Mouse (Mus musculus) heart, adult 9 months (tissue): ENCODE data around the gene Maml3.

Source experiments
- DNase-seq, 2 experiments: peaks; one replicate each; pipeline ENCODE4 v3.0.0; 2022; ENCODE audit warnings: low spot score in 2 of 2

Maml3 gene

GRCm38 (mm10) chr3:52046027-52046700 lies 58.7 kb downstream of the Maml3 start:
- DNase-seq: peak; percentile 83 to 84

DNA sequence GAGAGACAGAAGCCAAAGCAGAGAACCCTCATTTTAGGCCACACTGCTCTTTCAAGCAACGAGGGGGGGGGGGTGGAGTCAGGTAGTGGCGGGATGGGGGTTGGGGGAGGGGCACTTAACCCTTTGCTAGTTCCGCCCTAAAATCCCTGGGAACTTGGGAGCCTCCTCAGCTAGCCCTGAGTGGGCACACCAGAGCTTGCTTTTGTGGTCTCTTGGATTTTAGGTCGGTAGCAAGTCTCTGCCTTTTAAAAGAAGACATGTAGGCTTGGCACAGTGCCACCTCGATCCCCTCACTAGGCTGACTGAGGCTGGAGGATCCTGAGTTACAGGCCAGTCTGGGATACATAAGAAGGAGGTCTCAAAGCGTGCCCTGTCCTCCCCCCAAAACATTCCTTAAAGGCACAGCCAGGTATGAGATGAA lies 59.6 kb downstream of the Maml3 start:
- peak in 1 of 2 experiments; percentile 21 for DNase-seq

GRCm38 (mm10) chr3:52044651-52045050 lies 60.2 kb downstream of the Maml3 start:
- DNase-seq: no peak

- no peak for DNase-seq
These were observed 61.0 kb downstream of the Maml3 start for GRCm38 (mm10) chr3:52043847-52044246.

- no peak for DNase-seq
These were observed 62.2 kb downstream of the Maml3 start for GRCm38 (mm10) chr3:52042680-52043079.

GRCm38 (mm10) chr3:52039958-52040357 lies 64.9 kb downstream of the Maml3 start:
- DNase-seq: no peak

DNA sequence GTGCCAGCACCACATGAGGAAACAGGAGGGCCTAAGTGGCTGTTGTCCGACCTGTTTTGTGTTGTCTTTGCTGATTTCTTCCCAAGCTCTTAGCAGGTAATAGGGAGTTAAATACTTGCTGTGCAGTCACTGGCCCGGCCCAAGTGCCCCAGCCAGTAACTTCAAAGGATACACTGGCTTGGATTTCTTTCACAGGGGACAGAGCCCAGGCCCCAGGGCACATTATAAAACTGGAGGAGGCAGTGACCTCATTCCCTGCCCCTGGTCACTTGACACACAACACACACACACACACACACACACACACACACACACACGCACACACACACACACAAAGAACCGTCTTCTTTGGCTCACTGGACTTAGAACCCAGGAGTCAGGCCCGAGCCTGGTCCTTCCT lies 67.6 kb downstream of the Maml3 start:
- DNase-seq: no peak

DNA sequence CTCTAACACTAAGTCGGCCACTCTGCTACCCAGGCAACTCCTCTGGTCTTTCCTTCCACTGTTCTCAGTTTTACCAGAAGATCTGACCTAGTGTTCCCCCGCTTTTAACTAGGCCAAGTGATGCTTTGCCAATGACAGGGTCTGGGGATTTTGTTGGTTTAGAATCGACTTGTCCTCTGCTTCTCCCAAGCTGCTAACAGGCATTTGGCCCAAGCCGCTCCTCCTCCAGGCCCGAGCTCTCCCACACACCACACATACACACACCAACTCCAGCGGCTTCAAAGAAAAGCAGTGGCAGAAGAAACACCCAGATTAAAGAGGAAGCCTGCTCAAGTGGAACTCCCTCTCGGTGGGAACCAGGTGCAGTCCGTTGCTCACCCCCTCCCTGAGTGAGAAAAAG lies 69.5 kb downstream of the Maml3 start:
- DNase-seq: no peak

GRCm38 (mm10) chr3:52033857-52034588 lies 70.9 kb downstream of the Maml3 start:
- no peak for DNase-seq

DNA sequence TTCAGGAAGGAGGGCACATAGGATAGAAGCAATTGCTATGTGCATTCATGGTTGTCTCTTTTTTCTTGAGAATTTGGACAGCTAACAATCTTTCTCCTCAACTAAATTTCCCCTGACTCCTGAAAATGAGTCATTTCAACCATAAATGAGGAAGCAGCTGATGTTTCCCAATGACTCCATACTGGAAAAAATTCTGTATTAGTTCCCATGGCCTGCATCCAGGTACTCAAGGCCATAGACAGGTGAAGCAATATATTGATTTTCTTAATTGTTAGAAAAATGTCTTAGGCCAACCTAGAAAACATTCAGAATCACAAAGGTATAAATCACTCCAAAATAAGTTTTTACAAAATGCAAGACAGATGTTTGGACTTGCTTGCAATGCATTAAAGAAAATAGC lies 73.5 kb downstream of the Maml3 start:
- no peak for DNase-seq

DNA sequence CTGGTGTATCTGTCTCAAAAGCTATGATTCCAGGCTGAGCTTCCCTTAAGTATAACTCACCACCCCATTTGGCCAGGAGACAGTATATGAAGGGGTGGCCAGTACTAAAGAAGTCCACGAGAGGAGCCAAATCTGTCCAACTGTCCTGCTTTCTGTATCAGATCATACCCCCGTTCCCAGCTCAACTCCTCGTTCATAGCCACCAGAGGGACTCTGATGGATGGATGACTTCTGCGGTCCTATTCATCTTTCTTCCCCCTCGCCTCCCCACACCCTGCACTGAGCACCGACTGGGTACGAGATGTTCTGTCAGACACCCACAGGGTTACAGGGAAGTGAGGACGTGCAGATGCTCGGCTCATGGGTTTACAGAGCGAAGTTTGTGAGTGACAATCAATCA lies 74.8 kb downstream of the Maml3 start:
- no peak for DNase-seq

DNA sequence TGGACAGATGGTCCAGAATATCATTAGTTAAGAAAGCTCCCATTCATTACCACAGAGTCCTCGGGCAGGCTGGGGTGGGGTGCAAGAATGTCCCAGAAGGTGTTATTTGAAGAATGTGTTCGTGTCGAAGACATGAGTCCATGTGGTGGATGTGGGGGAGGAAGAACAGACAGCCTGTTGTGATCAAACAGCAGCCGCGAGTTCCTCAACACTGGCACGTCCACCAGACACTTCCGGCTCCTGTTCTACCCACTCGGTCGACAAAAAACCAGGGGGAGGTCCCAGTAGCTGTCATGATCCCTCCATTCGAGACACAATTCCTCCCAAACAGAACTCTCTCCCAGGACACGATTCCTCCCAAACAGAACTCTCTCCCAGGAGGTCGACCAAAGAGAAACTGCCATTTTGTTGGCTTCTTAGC lies 75.2 kb downstream of the Maml3 start:
- DNase-seq: peak in 1 of 2 experiments; percentile 27

DNA sequence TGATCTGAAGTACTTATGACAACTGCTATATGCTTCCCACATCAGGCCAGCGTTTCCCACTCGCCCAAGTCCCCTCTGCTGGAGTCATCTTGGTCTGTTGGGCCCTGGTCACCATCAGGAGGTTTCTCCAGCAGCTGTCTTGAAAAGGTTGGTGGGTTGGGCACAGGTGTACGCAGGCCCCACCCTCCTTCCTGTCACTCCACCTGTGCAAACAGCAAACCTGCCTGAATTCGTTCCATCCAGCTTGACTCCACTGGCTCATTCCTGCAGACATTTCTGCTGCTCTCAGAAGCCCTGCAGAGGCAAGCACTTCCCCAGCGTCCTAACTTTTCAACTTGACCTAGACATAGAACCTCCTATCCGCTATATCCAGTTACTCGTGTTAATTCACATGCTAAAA lies 76.9 kb downstream of the Maml3 start:
- DNase-seq: no peak

GRCm38 (mm10) chr3:52022486-52022885 lies 82.4 kb downstream of the Maml3 start:
- DNase-seq: no peak

DNA sequence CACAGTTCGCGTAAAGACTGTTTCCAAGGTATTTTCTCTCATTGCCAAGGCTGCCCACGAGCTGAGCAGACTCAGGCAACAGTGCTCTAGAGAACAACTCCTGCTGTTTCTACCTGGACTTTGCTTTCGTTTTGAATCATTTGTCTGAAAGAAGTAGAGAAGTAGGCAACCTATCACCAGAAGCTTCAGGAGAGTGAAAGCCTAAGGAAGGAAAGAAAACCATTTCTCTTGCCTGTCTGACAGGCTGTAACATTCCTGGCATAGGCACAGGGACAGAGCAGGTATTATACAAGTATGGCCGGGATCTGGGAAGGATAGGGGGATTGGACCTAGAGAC lies 86.8 kb downstream of the Maml3 start:
- no peak for DNase-seq

DNA sequence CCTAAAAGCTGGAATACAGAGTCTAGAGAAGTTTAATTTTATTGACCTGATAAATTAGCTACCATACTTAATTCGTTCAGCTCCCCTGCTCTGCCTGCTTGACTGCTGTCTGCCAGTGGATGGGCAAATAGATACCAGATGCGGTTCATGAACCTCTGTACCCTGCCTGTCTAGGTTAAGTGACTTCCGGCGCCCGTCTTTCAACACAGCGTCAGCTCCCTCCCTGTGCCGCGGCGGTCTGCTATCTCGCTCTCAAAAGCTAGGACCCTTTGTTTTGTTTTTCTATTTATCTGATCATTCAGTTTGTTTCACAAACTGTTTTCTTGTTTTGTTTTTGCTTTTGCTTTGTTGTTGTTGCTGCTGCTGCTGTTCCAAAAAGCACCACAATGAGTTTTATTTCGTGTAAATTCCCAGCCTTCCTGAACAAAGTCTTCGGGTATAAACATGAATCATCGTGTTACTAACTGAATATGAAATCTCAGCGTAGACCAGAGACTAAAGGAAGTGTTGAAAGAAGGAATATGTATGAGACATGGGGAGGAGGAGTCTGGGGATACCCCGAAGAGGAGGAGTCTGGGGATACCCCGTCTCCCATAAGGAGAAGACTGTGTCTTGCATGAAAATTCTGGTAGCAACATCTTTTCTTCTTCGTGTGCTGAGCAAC lies 87.3 kb downstream of the Maml3 start:
- DNase-seq: no peak

DNA sequence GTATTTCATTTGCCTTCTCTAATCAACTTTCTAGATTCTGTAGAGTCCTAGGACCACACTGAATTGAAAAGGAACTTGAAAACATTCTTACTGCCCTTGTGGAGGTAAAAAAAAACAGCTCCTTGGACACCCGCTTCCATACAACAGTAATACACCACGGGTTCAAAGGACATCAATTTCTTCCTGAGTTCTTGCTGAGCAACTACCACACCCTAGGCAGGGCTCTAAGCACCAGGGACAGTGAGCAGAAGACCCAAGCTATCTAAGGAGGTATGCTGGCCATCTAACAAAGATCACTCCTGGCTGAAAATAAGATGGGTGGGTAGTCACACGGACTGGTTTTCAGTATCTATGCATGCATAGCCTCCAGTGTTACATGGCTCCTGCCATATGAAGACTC lies 88.7 kb downstream of the Maml3 start:
- DNase-seq: no peak

- DNase-seq: no peak
These were observed 89.3 kb downstream of the Maml3 start for GRCm38 (mm10) chr3:52015556-52015955.

GRCm38 (mm10) chr3:52011032-52011710 lies 93.7 kb downstream of the Maml3 start:
- DNase-seq: no peak

DNA sequence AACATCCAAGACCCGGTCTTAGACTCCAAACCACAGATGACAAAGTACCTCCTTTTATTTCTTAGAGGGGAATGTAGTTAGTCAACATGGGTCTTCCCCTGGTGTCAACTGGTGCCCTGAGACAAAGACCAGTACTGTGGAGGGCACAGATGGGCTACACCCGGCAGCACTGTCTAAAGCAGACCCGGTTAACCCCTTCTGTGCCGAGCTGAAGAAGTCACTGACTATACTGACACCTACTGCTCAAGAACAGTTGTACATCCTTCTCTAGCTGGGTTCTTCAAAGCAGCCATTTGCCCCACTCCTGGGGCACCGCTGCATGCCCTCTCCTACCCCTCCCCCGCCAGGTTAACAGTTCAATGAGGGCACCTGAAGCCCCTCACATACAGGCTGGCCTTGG lies 95.6 kb downstream of the Maml3 start:
- no peak for DNase-seq

- peak; percentile 14 to 29 for DNase-seq
These were observed 97.1 kb downstream of the Maml3 start for GRCm38 (mm10) chr3:52007602-52008252.
